Mouse (Mus musculus): Measurements from ENCODE around the gene Syngr2. TPM values are rescaled to one million over a fixed set of nuclear protein-coding genes. Genes with fewer than 3 reads are reported as not detected.
A peak's percentile ranks its signal among the peaks of the same experiment; 100 is the strongest.
"Not testable (repeated sequence)": the region's sequence is repeated elsewhere in the genome, so short reads cannot be mapped to it uniquely, and the experiment has no call there.

The Syngr2 gene
- polyA plus RNA-seq, 1 experiment = 150 TPM

DNA sequence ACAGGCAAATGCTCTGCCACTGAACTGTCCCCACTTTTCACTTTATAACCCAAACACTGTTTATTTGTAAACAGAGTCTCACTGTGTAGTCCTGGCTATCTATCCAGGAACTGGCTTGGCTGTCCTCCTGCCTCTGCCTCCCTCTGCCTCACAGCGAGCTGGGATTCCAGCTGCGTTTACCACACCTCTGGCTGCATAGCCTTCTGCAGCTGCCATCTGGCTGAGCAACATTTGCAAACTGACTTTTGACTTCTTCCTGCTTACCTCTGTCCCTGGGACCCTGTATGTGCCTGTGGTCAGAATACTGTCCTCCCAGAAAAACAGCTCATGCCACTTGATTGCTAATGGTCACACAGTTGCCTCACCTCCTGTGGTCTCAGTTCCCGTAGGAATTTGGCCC is 17.9 kb downstream of the Syngr2 start:
- DNase-seq = no peak
- WGBS = 64% methylated on average over 3 of the region's 3 CpGs
- no peaks in the 10 kb centered on the region for H3K36me3 ChIP-seq (ENCODE audit: control insufficient read depth, insufficient read depth, low read length)
- TF ChIP-seq CTCF (conservative IDR thresholded peaks at IDR 0.05; ENCODE audit: insufficient read depth, insufficient read length, low read depth, low read length) (no peak), POLR2A (IDR thresholded peaks at IDR 0.05; ENCODE audit: low read depth, low read length) (no peak)
- H3K4me3 ChIP-seq (ENCODE audit: insufficient read depth, low read depth, low read length) = no peak overlapping the region
- H3K27me3 ChIP-seq (replicated peaks; ENCODE audit: control insufficient read depth, insufficient read depth, low read length) = no peaks in the 10 kb centered on the region
- peak overlapping the region; percentile 99 for H3K27ac ChIP-seq (ENCODE audit: insufficient read depth, low read depth, low read length)
- H3K4me1 ChIP-seq (ENCODE audit: control insufficient read depth, insufficient read depth, low read length) = peaks cover 61% of the 10 kb centered on the region

DNA sequence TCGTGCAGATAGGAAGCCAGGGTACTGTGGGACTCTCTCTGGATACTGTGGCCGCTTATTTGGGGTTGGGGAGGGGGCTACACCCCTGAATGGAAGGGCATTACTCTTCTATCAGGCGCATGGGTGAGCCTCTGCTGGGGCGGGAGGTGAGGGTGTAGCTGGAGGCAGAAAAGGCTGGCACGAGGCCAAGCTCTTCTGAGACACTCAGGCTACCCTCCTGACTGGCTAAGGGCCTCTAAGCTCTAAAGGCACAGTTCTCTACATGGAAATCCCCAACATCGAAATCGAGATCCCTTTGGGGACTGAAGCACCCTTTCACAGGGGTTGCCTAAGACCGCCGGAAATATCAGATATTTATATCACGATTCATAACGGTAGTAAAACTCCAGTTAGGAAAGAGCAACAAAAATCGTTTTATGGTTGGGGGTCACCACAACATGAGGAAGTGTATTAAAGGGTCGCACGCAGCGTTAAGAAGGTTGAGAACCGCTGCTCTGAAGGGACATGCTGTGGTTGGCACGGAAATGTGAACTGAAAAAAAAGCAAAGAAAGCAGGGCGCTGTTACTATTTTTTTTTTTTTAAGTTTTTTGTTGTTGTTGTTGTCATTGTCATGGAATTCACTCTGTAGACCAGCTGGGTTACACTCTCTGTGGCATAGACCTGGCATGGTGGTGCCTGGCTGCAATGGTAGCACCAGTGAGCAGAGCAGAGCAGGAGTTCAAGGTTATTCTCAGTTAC is 18.9 kb downstream of the Syngr2 start:
- Histone ChIP-seq H3K4me3 (ENCODE audit: insufficient read depth, low read depth, low read length) (no peak overlapping the region), H3K27me3 (replicated peaks; ENCODE audit: control insufficient read depth, insufficient read depth, low read length) (no peaks in the 10 kb centered on the region), H3K27ac (ENCODE audit: insufficient read depth, low read depth, low read length) (peak overlapping the region; percentile 99), H3K4me1 (ENCODE audit: control insufficient read depth, insufficient read depth, low read length) (peaks cover 61% of the 10 kb centered on the region), H3K36me3 (ENCODE audit: control insufficient read depth, insufficient read depth, low read length) (no peaks in the 10 kb centered on the region)
- TF ChIP-seq POLR2A (IDR thresholded peaks at IDR 0.05; ENCODE audit: low read depth, low read length) (no peak), CTCF (conservative IDR thresholded peaks at IDR 0.05; ENCODE audit: insufficient read depth, insufficient read length, low read depth, low read length) (no peak)
- WGBS = 50% methylated on average over 18 of the region's 18 CpGs
- peak; percentile 63 for DNase-seq

DNA sequence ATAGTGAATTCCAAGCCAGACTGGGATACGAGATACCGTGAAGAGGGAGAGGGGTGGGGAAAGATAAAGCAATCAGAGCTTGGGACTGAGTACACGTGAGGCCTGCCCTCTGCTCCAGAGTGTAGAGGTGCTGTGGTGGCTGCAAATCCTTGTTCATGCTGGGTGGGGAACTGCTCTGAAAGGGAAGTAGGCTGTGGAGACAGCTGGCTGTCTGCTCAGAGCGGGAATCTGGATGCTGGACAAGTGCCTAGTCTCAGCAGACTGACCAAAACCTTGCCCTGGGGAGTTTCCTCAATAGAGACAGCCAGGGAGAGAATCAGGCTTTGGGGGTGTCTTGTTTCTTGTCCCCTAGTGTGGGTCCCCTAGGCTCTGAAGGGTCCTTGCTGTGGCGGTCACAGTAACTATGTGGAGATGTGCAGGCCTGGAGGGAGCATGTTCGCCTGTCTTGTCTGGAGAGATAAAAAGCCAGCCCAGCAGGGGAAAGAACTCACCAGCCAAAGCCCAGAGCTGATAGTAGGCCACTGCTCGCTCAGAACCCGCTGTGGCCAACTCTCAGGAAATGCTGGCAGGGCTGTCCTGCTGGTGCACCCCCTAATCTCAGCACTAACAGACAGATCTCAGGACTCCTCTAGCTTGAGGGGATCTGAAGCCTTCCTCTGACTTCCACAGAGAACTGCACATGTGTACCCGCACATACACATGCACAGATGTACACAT is 19.6 kb downstream of the Syngr2 start:
- Histone ChIP-seq H3K4me1 (ENCODE audit: control insufficient read depth, insufficient read depth, low read length) (peaks cover 61% of the 10 kb centered on the region), H3K4me3 (ENCODE audit: insufficient read depth, low read depth, low read length) (no peak overlapping the region), H3K27me3 (replicated peaks; ENCODE audit: control insufficient read depth, insufficient read depth, low read length) (no peaks in the 10 kb centered on the region), H3K27ac (ENCODE audit: insufficient read depth, low read depth, low read length) (peak overlapping the region; percentile 99), H3K36me3 (ENCODE audit: control insufficient read depth, insufficient read depth, low read length) (no peaks in the 10 kb centered on the region)
- no peak for TF ChIP-seq CTCF (conservative IDR thresholded peaks at IDR 0.05; ENCODE audit: insufficient read depth, insufficient read length, low read depth, low read length)
- TF ChIP-seq POLR2A (IDR thresholded peaks at IDR 0.05; ENCODE audit: low read depth, low read length) = no peak
- 37% methylated on average over 9 of the region's 9 CpGs for WGBS
- peak; percentile 78 for DNase-seq

DNA sequence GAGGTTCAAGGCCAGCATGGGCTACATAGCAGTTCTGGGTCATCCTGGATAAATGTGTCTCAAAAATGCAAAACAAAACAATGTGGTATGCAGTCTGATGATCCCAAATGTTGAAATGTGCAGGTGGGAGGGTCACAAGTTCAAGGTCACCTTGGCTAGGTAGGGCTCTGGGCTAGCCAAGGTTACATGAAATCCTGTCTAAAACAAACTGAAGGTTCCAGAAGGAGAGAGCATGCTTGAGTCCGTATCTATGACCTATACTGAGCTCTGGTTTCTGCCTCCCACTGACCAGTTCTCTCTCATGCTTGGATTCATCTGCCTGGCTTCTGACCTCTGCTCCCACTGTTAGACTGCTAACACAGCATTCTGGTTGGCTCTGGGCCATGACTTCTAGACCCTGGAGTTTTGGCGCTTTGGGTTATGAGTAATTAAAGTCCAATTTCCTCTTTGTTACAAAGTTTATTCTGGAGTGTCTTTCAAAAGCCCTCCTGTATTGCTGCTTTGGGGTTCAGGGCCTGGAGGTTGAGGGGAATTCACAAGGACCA is 20.3 kb downstream of the Syngr2 start:
- Histone ChIP-seq H3K4me3 (ENCODE audit: insufficient read depth, low read depth, low read length) (no peak overlapping the region), H3K27me3 (replicated peaks; ENCODE audit: control insufficient read depth, insufficient read depth, low read length) (no peaks in the 10 kb centered on the region), H3K36me3 (ENCODE audit: control insufficient read depth, insufficient read depth, low read length) (no peaks in the 10 kb centered on the region), H3K4me1 (ENCODE audit: control insufficient read depth, insufficient read depth, low read length) (peaks cover 61% of the 10 kb centered on the region), H3K27ac (ENCODE audit: insufficient read depth, low read depth, low read length) (peak overlapping the region; percentile 99)
- WGBS = 18% methylated on average over 2 of the region's 2 CpGs
- peak; percentile 97 for DNase-seq
- TF ChIP-seq POLR2A (IDR thresholded peaks at IDR 0.05; ENCODE audit: low read depth, low read length) (no peak), CTCF (conservative IDR thresholded peaks at IDR 0.05; ENCODE audit: insufficient read depth, insufficient read length, low read depth, low read length) (no peak)

DNA sequence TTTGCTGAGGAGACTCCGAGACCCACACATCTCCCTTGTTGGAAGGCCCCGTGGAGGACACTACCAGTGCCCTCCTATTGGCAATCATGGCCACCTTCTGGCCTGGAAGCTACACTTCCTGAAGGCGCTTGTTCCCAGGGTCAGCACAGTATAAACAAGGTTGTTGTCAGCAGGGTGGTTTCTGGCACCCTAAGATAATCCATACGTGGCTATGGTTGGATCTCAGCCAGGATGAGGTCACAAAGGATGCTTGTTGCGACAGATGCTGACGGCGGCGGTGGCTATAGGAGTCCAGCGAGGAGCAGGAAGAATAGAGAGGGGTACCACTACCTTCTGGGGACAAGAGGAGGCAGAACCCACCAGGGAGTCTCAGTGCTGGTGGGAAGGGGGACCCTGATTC is 20.9 kb downstream of the Syngr2 start:
- 65% methylated on average over 9 of the region's 9 CpGs for WGBS
- H3K4me1 ChIP-seq (ENCODE audit: control insufficient read depth, insufficient read depth, low read length) = peaks cover 55% of the 10 kb centered on the region
- H3K27me3 ChIP-seq (replicated peaks; ENCODE audit: control insufficient read depth, insufficient read depth, low read length) = no peaks in the 10 kb centered on the region
- TF ChIP-seq POLR2A (IDR thresholded peaks at IDR 0.05; ENCODE audit: low read depth, low read length) (no peak), CTCF (conservative IDR thresholded peaks at IDR 0.05; ENCODE audit: insufficient read depth, insufficient read length, low read depth, low read length) (no peak)
- DNase-seq = no peak
- no peak overlapping the region for H3K4me3 ChIP-seq (ENCODE audit: insufficient read depth, low read depth, low read length)
- peak overlapping the region; percentile 95 for H3K27ac ChIP-seq (ENCODE audit: insufficient read depth, low read depth, low read length)
- no peaks in the 10 kb centered on the region for H3K36me3 ChIP-seq (ENCODE audit: control insufficient read depth, insufficient read depth, low read length)

DNA sequence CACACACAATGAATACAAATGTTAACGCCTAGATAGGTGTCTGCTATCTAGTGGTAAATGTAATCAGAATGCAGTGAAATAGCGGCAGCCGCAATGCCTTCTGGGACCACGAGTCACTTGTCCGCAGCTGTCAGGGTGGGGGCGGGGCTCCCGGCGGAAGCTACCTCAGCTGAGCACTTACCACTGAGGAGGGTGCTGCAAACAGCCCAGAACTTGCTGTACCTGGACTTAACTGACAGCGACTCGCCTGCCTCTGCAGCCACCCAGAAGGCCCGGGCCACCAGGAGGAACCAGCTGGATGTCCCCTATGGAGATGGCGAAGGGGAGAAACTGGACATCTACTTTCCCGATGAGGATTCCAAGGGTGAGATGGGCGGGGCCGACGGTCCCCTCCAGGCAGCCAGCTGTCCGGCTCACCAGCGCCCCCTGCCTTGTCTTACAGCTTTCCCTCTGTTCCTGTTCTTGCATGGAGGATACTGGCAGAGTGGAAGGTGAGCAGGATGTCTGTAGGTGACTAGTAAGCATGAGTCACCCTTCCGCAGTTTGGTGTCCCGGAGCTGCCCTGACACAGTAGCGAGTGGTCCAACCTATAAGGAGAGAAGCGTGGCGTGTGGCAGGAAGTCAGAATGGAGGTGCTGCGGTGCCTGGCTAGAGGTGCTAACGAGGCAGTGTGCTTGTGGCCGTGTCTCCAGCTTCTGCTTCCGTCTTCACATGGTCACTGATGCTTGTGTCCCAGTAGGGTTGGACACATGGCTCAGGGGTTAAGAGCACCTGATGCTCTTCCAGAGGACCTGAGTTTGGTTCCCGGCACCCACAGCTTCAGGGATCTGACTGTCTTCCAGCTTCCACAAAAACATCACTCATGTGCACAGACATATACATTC is 22.9 kb downstream of the Syngr2 start:
- peak overlapping the region; percentile 14; the same call in 1 of the 2 replicates for H3K27ac ChIP-seq (ENCODE audit: insufficient read depth, low read depth, low read length)
- peak; percentile 81 for DNase-seq
- H3K4me1 ChIP-seq (ENCODE audit: control insufficient read depth, insufficient read depth, low read length) = peaks cover 41% of the 10 kb centered on the region
- WGBS = 34% methylated on average over 28 of the region's 28 CpGs
- H3K36me3 ChIP-seq (ENCODE audit: control insufficient read depth, insufficient read depth, low read length) = no peaks in the 10 kb centered on the region
- TF ChIP-seq CTCF (conservative IDR thresholded peaks at IDR 0.05; ENCODE audit: insufficient read depth, insufficient read length, low read depth, low read length) (peak; percentile 66), POLR2A (IDR thresholded peaks at IDR 0.05; ENCODE audit: low read depth, low read length) (no peak)
- H3K4me3 ChIP-seq (ENCODE audit: insufficient read depth, low read depth, low read length) = peak overlapping the region; percentile 36; the same call in 1 of the 2 replicates
- H3K27me3 ChIP-seq (replicated peaks; ENCODE audit: control insufficient read depth, insufficient read depth, low read length) = no peaks in the 10 kb centered on the region

DNA sequence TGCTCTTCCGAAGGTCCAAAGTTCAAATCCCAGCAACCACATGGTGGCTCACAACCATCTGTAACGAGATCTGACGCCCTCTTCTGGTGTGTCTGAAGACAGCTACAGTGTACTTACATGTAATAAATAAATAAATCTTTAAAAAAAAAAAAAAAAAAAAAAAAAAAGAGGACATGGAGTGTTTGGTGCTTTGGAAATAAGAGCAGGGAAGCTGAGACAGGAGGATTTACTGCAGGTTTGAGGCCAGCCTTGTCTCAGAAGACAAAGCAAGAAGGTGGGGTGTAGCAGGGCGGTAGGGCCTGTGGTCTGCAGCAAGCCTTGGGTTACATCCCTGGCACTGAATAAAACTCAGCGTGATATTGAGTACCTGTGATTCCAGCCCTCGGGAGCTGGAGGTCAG is 24.0 kb downstream of the Syngr2 start:
- WGBS = 65% methylated on average over 6 of the region's 6 CpGs
- Histone ChIP-seq H3K4me1 (ENCODE audit: control insufficient read depth, insufficient read depth, low read length) (peaks cover 33% of the 10 kb centered on the region), H3K27ac (ENCODE audit: insufficient read depth, low read depth, low read length) (peak overlapping the region; percentile 94)
- not testable (repeated sequence) for DNase-seq; H3K36me3 ChIP-seq (ENCODE audit: control insufficient read depth, insufficient read depth, low read length); H3K4me3 ChIP-seq (ENCODE audit: insufficient read depth, low read depth, low read length); H3K27me3 ChIP-seq (replicated peaks; ENCODE audit: control insufficient read depth, insufficient read depth, low read length)
